Mouse (Mus musculus) spleen, adult 18-20 months (tissue): ENCODE results near the gene Tmem255b.

Experiments used
- DNase-seq, 2 experiments: peaks; one replicate each; pipeline ENCODE4 v3.0.0; 2022; ENCODE audit warnings: mixed read lengths in 2 of 2

The Tmem255b gene

GRCm38 (mm10) chr8:13451747-13452277, 16.8 kb downstream of the Tmem255b start:
- no peak for DNase-seq

GRCm38 (mm10) chr8:13454341-13455113, 19.5 kb downstream of the Tmem255b start:
- DNase-seq = no peak

- DNase-seq = peak in 1 of 2 experiments; percentile 38
Measured at GRCm38 (mm10) chr8:13455295-13455694, 20.3 kb downstream of the Tmem255b start.

GRCm38 (mm10) chr8:13459431-13459830, 24.4 kb downstream of the Tmem255b start:
- no peak for DNase-seq

GRCm38 (mm10) chr8:13461085-13461765, 26.2 kb downstream of the Tmem255b start:
- no peak for DNase-seq

- DNase-seq = peak; percentile 32 to 68
Measured at GRCm38 (mm10) chr8:13461843-13462242, 26.9 kb downstream of the Tmem255b start.

GRCm38 (mm10) chr8:13462392-13462791, 27.4 kb downstream of the Tmem255b start:
- DNase-seq = peak in 1 of 2 experiments; percentile 27

GRCm38 (mm10) chr8:13465324-13465723, 30.3 kb downstream of the Tmem255b start:
- DNase-seq = no peak

GRCm38 (mm10) chr8:13466989-13467388, 32.0 kb downstream of the Tmem255b start:
- DNase-seq = no peak

- DNase-seq = no peak
Measured at GRCm38 (mm10) chr8:13468737-13469136, 33.7 kb downstream of the Tmem255b start.

- DNase-seq = no peak
Measured at GRCm38 (mm10) chr8:13471484-13471883, 36.5 kb downstream of the Tmem255b start.

- DNase-seq = no peak
Measured at GRCm38 (mm10) chr8:13472284-13472683, 37.3 kb downstream of the Tmem255b start.

GRCm38 (mm10) chr8:13475892-13476291, 40.9 kb downstream of the Tmem255b start:
- DNase-seq = no peak

GRCm38 (mm10) chr8:13481089-13481554, 46.1 kb downstream of the Tmem255b start:
- DNase-seq = no peak

- DNase-seq = no peak
Measured at GRCm38 (mm10) chr8:13481596-13481995, 46.6 kb downstream of the Tmem255b start.

GRCm38 (mm10) chr8:13482101-13482801, 47.3 kb downstream of the Tmem255b start:
- no peak for DNase-seq

GRCm38 (mm10) chr8:13483191-13483590, 48.2 kb downstream of the Tmem255b start:
- no peak for DNase-seq

GRCm38 (mm10) chr8:13489351-13489750, 54.4 kb downstream of the Tmem255b start:
- no peak for DNase-seq

GRCm38 (mm10) chr8:13489986-13490910, 55.3 kb downstream of the Tmem255b start:
- DNase-seq = no peak

GRCm38 (mm10) chr8:13491491-13492010, 56.6 kb downstream of the Tmem255b start:
- DNase-seq = no peak

GRCm38 (mm10) chr8:13492198-13492995, 57.4 kb downstream of the Tmem255b start:
- no peak for DNase-seq
